Mouse (Mus musculus) ovary, postnatal 10 days (tissue): ENCODE data around the gene Ripply1.

Experiments used
- DNase-seq: peaks from one replicate; pipeline ENCODE4 v3.0.0; 2022; ENCODE audit warnings: low spot score

Ripply1 gene

GRCm38 (mm10) chrX:139782278-139783044 is at the start of gene Ripply1:
Gene Ripply1 (minus strand): TSS chrX:139782353.
- no peak for DNase-seq

GRCm38 (mm10) chrX:139828363-139829092 is 46.4 kb upstream of the Ripply1 start:
- DNase-seq: no peak

GRCm38 (mm10) chrX:139826926-139827325 is 44.8 kb upstream of the Ripply1 start:
- no peak for DNase-seq

- DNase-seq: no peak
Measured at GRCm38 (mm10) chrX:139825402-139825801, 43.2 kb upstream of the Ripply1 start.

GRCm38 (mm10) chrX:139815201-139815600 is 33.0 kb upstream of the Ripply1 start:
- DNase-seq: no peak

GRCm38 (mm10) chrX:139814018-139814635 is 32.0 kb upstream of the Ripply1 start:
- DNase-seq: no peak

- no peak for DNase-seq
Measured at GRCm38 (mm10) chrX:139813299-139814002, 31.3 kb upstream of the Ripply1 start.

- no peak for DNase-seq
Measured at GRCm38 (mm10) chrX:139812636-139813298, 30.6 kb upstream of the Ripply1 start.

- no peak for DNase-seq
Measured at GRCm38 (mm10) chrX:139808501-139808900, 26.3 kb upstream of the Ripply1 start.

GRCm38 (mm10) chrX:139808085-139808484 is 25.9 kb upstream of the Ripply1 start:
- no peak for DNase-seq

GRCm38 (mm10) chrX:139807391-139807790 is 25.2 kb upstream of the Ripply1 start:
- no peak for DNase-seq

- DNase-seq: no peak
Measured at GRCm38 (mm10) chrX:139805918-139806317, 23.8 kb upstream of the Ripply1 start.

GRCm38 (mm10) chrX:139803028-139803427 is 20.9 kb upstream of the Ripply1 start:
- DNase-seq: no peak

- DNase-seq: no peak
Measured at GRCm38 (mm10) chrX:139800406-139800878, 18.3 kb upstream of the Ripply1 start, which contains the start of gene Cldn2. Gene Cldn2 (plus strand): TSS chrX:139800828.

- DNase-seq: no peak
Measured at GRCm38 (mm10) chrX:139799953-139800352, 17.8 kb upstream of the Ripply1 start.

- no peak for DNase-seq
Measured at GRCm38 (mm10) chrX:139797875-139798274, 15.7 kb upstream of the Ripply1 start.

GRCm38 (mm10) chrX:139796037-139796436 is 13.9 kb upstream of the Ripply1 start:
- DNase-seq: no peak

GRCm38 (mm10) chrX:139794072-139794845 is 12.1 kb upstream of the Ripply1 start:
- no peak for DNase-seq

GRCm38 (mm10) chrX:139785764-139786163 is 3.6 kb upstream of the Ripply1 start:
- DNase-seq: no peak

- DNase-seq: no peak
Measured at GRCm38 (mm10) chrX:139783045-139783422, 881 bp upstream of the Ripply1 start.

GRCm38 (mm10) chrX:139781563-139781962 is 590 bp downstream of the Ripply1 start:
- no peak for DNase-seq
